Mouse (Mus musculus) limb, embryonic 14.5 days (tissue): ENCODE results near the gene Gm49361. TPM values are rescaled to one million over a fixed set of nuclear protein-coding genes. Genes with fewer than 3 reads are reported as not detected.

ENCODE experiments used
- ATAC-seq: fragments of 200-750 bp; cut with Nextera tagmentation; 2 replicates; pipeline ENCODE4 v1.8.0; 2017; ENCODE audit warnings: low read depth, moderate number of reproducible peaks, moderate TSS enrichment; ENCODE audit not compliant: low FRiP score
- DNase-seq: peaks from one replicate; pipeline ENCODE4 v3.0.0-alpha.2; 2015; ENCODE audit warnings: low spot score
- H3K27ac ChIP-seq: fragments of 300-500 bp; sonication (generic); replicated peaks from 2 replicates; pipeline ENCODE4 v1.5.1; 2014; ENCODE audit warnings: low read depth, mild to moderate bottlenecking, low read length, moderate library complexity, mixed read lengths
- H3K27me3 ChIP-seq: fragments of 300-500 bp; sonication (generic); 2 replicates; pipeline ENCODE4 v1.6.1; 2014; ENCODE audit warnings: low read length, mixed read lengths; ENCODE audit not compliant: control insufficient read depth, insufficient read depth
- H3K36me3 ChIP-seq: fragments of 300-500 bp; sonication (generic); 2 replicates; pipeline ENCODE4 v1.6.1; 2014; ENCODE audit warnings: mild to moderate bottlenecking, low read length, moderate library complexity, mixed read lengths; ENCODE audit not compliant: control insufficient read depth, insufficient read depth
- H3K4me1 ChIP-seq: fragments of 300-500 bp; sonication (generic); 2 replicates; pipeline ENCODE4 v1.6.1; 2014; ENCODE audit warnings: antibody characterized with exemption, low read length, mixed read lengths; ENCODE audit not compliant: control insufficient read depth, insufficient read depth
- H3K4me2 ChIP-seq: fragments of 300-500 bp; sonication (generic); replicated peaks from 2 replicates; pipeline ENCODE4 v1.6.1; 2014; ENCODE audit warnings: low read depth, mild to moderate bottlenecking, low read length, moderate library complexity; ENCODE audit not compliant: severe bottlenecking
- H3K4me3 ChIP-seq: fragments of 300-500 bp; sonication (generic); replicated peaks from 2 replicates; pipeline ENCODE4 v1.5.1; 2014; ENCODE audit warnings: low read length
- H3K9ac ChIP-seq: fragments of 300-500 bp; sonication (generic); 2 replicates; pipeline ENCODE4 v1.6.1; 2014; ENCODE audit warnings: mild to moderate bottlenecking, low read depth, low read length, moderate library complexity; ENCODE audit not compliant: severe bottlenecking
- H3K9me3 ChIP-seq: fragments of 300-500 bp; sonication (generic); 2 replicates; pipeline ENCODE4 v1.6.1; 2016; ENCODE audit warnings: low read length; ENCODE audit not compliant: control insufficient read depth
- POLR2A ChIP-seq: fragments of 200-500 bp; IDR thresholded peaks from 2 replicates; pipeline ENCODE4 v1.8.0; 2012; ENCODE audit warnings: inconsistent platforms, mild to moderate bottlenecking, moderate library complexity, borderline replicate concordance; ENCODE audit not compliant: insufficient read depth, insufficient read length; ENCODE audit errors: extremely low read depth
- WGBS: fragments of 180-500 bp; shearing (Covaris S2); extraction: QIAGEN DNeasy Blood & Tissue Kit; methylation state at CpG from one replicate; pipeline ENCODE4 v1.1.7; 2014; 5-methylcytosine and 5-hydroxymethylcytosine counted together
- polyA plus RNA-seq, 2 experiments: library from polyadenylated mRNA; depleted of rRNA in 1 of 2; stranded (reverse) in 1 of 2; unstranded in 1 of 2; fragments of >200 nt; fragmentation: Nextera tagmentation in 1 of 2; extraction: Ambion mirVana in 1 of 2; gene quantifications; 2 replicates each; pipeline versions ENCODE4 v1.2.1 to v1.2.3; 2012 to 2014

Gm49361 gene
- polyA plus RNA-seq, 2 experiments = not detected

DNA sequence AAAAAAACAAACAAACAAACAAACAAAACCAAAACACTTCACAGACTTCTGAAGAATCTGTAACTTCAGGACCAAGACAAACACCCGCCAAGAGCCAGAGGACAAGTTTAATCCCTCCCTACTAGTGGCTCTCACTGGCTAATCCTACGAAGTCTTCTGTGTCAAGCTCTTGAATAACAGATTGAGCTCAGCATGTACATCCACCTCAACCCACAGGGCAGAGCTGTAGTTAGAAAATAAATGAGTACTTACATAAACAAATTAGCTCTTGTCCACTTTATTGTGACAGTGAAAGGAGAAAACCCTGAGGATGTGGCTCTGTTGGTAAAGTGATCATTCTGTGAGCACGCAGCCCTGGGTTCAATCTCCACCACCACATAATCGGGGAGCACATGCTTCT, 124.2 kb downstream of the Gm49361 start:
- H3K4me3 ChIP-seq = no peak overlapping the region
- no peaks in the 10 kb centered on the region for H3K27me3 ChIP-seq
- no peak overlapping the region for H3K4me2 ChIP-seq
- no peaks in the 10 kb centered on the region for H3K9me3 ChIP-seq
- WGBS = 78% methylated on average over 4 of the region's 4 CpGs
- no peaks in the 10 kb centered on the region for H3K4me1 ChIP-seq
- no peak for TF ChIP-seq POLR2A
- ATAC-seq (no peak), DNase-seq (no peak)
- no peak overlapping the region for H3K9ac ChIP-seq
- H3K36me3 ChIP-seq = peaks cover 32% of the 10 kb centered on the region
- H3K27ac ChIP-seq = no peak overlapping the region

- no peaks in the 10 kb centered on the region for H3K9me3 ChIP-seq
- DNase-seq = no peak
- peaks cover 26% of the 10 kb centered on the region for H3K36me3 ChIP-seq
- no peak overlapping the region for H3K4me2 ChIP-seq
- 52% methylated on average over 4 of the region's 4 CpGs for WGBS
- H3K27ac ChIP-seq = no peak overlapping the region
- no peak for TF ChIP-seq POLR2A
- no peaks in the 10 kb centered on the region for H3K27me3 ChIP-seq
- no peak overlapping the region for H3K4me3 ChIP-seq
- ATAC-seq = no peak
- no peak overlapping the region for H3K9ac ChIP-seq
- no peaks in the 10 kb centered on the region for H3K4me1 ChIP-seq
Observed at GRCm38 (mm10) chr14:57620598-57621236, 125.2 kb downstream of the Gm49361 start.

DNA sequence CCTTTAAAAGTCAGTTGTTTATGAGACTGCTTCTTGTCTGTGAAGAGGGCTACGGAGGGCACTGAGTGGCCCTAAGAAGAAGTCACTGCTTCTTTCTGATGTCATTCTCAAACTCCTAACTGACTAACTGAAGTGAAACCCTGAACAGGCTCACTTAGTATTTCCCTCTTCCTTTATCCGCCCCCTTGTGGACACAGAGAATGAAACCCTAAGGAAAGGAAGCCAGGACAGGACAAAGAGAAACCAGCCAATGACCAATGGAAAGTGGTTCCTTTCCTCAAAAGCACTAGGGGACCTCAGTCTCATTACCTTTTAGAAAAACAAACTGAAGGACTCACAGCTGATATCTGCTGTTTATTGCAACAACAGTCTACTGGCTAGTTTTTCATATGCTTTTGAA, 126.4 kb downstream of the Gm49361 start:
- no peak overlapping the region for H3K9ac ChIP-seq
- H3K4me2 ChIP-seq = no peak overlapping the region

GRCm38 (mm10) chr14:57617675-57618074, 128.2 kb downstream of the Gm49361 start:
- H3K27me3 ChIP-seq = no peaks in the 10 kb centered on the region
- H3K27ac ChIP-seq = no peak overlapping the region
- WGBS = 94% methylated on average over 1 of the region's 1 CpGs
- ATAC-seq (no peak), DNase-seq (no peak)
- no peak overlapping the region for H3K4me3 ChIP-seq
- no peaks in the 10 kb centered on the region for H3K4me1 ChIP-seq
- no peaks in the 10 kb centered on the region for H3K9me3 ChIP-seq
- no peak for TF ChIP-seq POLR2A
- no peak overlapping the region for H3K4me2 ChIP-seq
- H3K9ac ChIP-seq = no peak overlapping the region
- H3K36me3 ChIP-seq = peaks cover 9% of the 10 kb centered on the region; the same call in 1 of the 2 replicates

More for the DNA sequence above, 126.4 kb downstream of the Gm49361 start:
- Histone ChIP-seq H3K4me1 (no peaks in the 10 kb centered on the region), H3K27me3 (no peaks in the 10 kb centered on the region), H3K27ac (no peak overlapping the region), H3K9me3 (no peaks in the 10 kb centered on the region), H3K36me3 (peaks cover 22% of the 10 kb centered on the region), H3K4me3 (no peak overlapping the region)
- 55% methylated on average over 2 of the region's 2 CpGs for WGBS
- DNase-seq (peak; percentile 65), ATAC-seq (no peak)
- no peak for TF ChIP-seq POLR2A

DNA sequence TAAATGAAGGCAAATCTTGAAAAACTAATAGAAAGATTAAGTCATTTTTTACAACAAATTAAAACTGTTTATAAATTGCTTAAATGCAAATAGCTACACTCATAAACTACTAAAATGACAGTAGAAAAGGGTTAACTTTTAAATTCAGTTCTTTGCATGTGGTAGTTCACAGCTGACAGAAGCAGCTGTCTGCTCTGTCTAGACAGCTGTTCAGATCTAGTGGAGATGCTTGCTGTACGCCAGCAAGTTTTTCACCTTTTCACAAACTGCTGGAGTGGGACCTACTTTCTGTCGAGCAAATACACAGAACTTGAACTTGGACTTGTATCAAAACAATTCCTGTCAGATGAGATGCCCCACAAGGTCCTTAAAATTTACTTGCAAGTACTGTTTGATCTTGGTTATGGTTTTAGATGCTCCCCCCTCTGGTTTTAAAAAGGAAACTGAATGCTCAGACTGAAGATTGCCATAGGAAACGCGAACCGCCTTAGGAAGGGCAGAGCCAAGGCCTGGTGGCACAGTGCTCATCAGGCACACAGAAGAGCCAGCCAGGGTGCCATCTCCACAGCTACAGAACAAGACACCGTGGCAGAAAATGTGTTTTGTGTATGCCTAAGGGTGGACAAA, 129.5 kb downstream of the Gm49361 start:
- WGBS = 77% methylated on average over 6 of the region's 6 CpGs
- Histone ChIP-seq H3K27ac (0 out of 2 replicates have a peak overlapping the region, but pooled peaks have one; percentile 19), H3K36me3 (peaks cover 3% of the 10 kb centered on the region; the same call in 1 of the 2 replicates), H3K4me1 (no peaks in the 10 kb centered on the region), H3K27me3 (no peaks in the 10 kb centered on the region), H3K4me3 (no peak overlapping the region), H3K9ac (no peak overlapping the region), H3K9me3 (no peaks in the 10 kb centered on the region), H3K4me2 (no peak overlapping the region)
- DNase-seq (peak; percentile 32), ATAC-seq (peak; percentile 68)
- no peak for TF ChIP-seq POLR2A
